In genomic region chr12:70679701-70680425, GRCm38 (mm10) we compare ENCODE assay signal across 8 mouse cellular contexts.
DNase-seq lines count a peak whose midpoint lies in the region; ATAC-seq and TF ChIP-seq lines count a peak whose summit lies in the region.

No protein-coding gene starts in this region.

- peaks cover 8% of the 10 kb centered on the region; the same call in 1 of the 2 replicates for H3K4me1 ChIP-seq in hindbrain, embryonic 15.5 days (replicated peaks)

- no peaks in the 10 kb centered on the region for H3K36me3 ChIP-seq in hindbrain, embryonic 15.5 days
- H3K36me3 ChIP-seq in myocyte (ENCODE audit: control insufficient read depth, insufficient read depth), result no peaks in the 10 kb centered on the region

- WGBS in hindbrain, embryonic 15.5 days, result 58% methylated on average over 20 of the region's 20 CpGs

- no peak overlapping the region for H3K4me3 ChIP-seq in hindbrain, embryonic 15.5 days
- H3K4me3 ChIP-seq in myocyte, result no peak overlapping the region

- DNase-seq in left cerebral cortex, adult 18-20 months (ENCODE audit: low spot score in 2 of 2), result peak; percentile 36 to 41
- no peak for DNase-seq in left cerebral cortex, adult 11 months (ENCODE audit: low spot score)
- DNase-seq in frontal cortex, postnatal 14 days (ENCODE audit: low spot score in 2 of 2), result peak; percentile 21 to 39
- DNase-seq in ovary, adult 18-20 months (ENCODE audit: low spot score), result no peak
- no peak for DNase-seq in cerebellum, adult 9-10 months
- no peak for DNase-seq in c-Kit-positive CD71-positive TER-119-positive erythroid progenitor cells, embryonic 14.5 days (ENCODE audit: low spot score)

- H3K9ac ChIP-seq in hindbrain, embryonic 15.5 days, result no peak overlapping the region

- no peaks in the 10 kb centered on the region for H3K9me3 ChIP-seq in hindbrain, embryonic 15.5 days

- H3K4me2 ChIP-seq in hindbrain, embryonic 15.5 days, result peak overlapping the region; percentile 27; the same call in 1 of the 2 replicates
- no peak overlapping the region for H3K4me2 ChIP-seq in myocyte (ENCODE audit: low read depth)

- H3ac ChIP-seq in myocyte (ENCODE audit: control insufficient read depth, insufficient read length), result no peak overlapping the region

- no peaks in the 10 kb centered on the region for H3K79me2 ChIP-seq in myocyte (ENCODE audit: control insufficient read depth, insufficient read depth)

- peak overlapping the region; percentile 64 for H3K27ac ChIP-seq in hindbrain, embryonic 15.5 days (replicated peaks)

- ATAC-seq in hindbrain, embryonic 15.5 days (ENCODE audit: low FRiP score, low read depth), result peak; percentile 75; the same call in 1 of the 2 replicates

- no peaks in the 10 kb centered on the region for H3K27me3 ChIP-seq in hindbrain, embryonic 15.5 days
- no peaks in the 10 kb centered on the region for H3K27me3 ChIP-seq in myocyte (ENCODE audit: control insufficient read depth, insufficient read depth, insufficient read length)

- no peak for TF ChIP-seq POLR2A in myocyte (IDR thresholded peaks at IDR 0.05; ENCODE audit: insufficient read length, low read depth)

TF ChIP-seq in myocyte, 11 proteins besides CTCF, POLR2A, EP300 and RAD21:
- TF ChIP-seq REST (IDR thresholded peaks at IDR 0.05; ENCODE audit: insufficient read depth, insufficient read length) (no peak), SRF (IDR thresholded peaks at IDR 0.05; ENCODE audit: control insufficient read depth, insufficient read length, low read depth) (no peak), USF1 (IDR thresholded peaks at IDR 0.05; ENCODE audit: low read depth) (no peak), TCF12 (IDR thresholded peaks at IDR 0.05; ENCODE audit: insufficient read depth, poor library complexity, severe bottlenecking) (peak; percentile 76), TCF3 (IDR thresholded peaks at IDR 0.05; ENCODE audit: insufficient read length, low read depth) (peak; percentile 95), MYOG (IDR thresholded peaks at IDR 0.05; ENCODE audit: control insufficient read depth in 1 of 3, insufficient read depth in 1 of 3, insufficient read length in 2 of 3, low read depth in 2 of 3) (peak; percentile 75 to 100 (median 98)), POLR2AphosphoS2 (IDR thresholded peaks at IDR 0.05; ENCODE audit: insufficient read length, low read depth) (no peak), MAX (IDR thresholded peaks at IDR 0.05; ENCODE audit: low read depth) (no peak), CEBPB (IDR thresholded peaks at IDR 0.05; ENCODE audit: insufficient read depth, poor library complexity, severe bottlenecking) (no peak), MYOD1 (IDR thresholded peaks at IDR 0.05; ENCODE audit: control insufficient read depth in 1 of 3, insufficient read length in 2 of 3, low read depth in 2 of 3) (peak; percentile 49 to 97 (median 95)), E2F4 (IDR thresholded peaks at IDR 0.05; ENCODE audit: insufficient read depth) (no peak)

Comparison
In these comparisons a context has a peak if more than half of its experiments do, and no peak if none do; other contexts are left out.
1. DNase-seq: peak in left cerebral cortex, adult 18-20 months (2 of 2) and frontal cortex, postnatal 14 days (2 of 2); none in left cerebral cortex, adult 11 months (single experiment), ovary, adult 18-20 months (single experiment), cerebellum, adult 9-10 months (single experiment) and c-Kit-positive CD71-positive TER-119-positive erythroid progenitor cells, embryonic 14.5 days (single experiment).